Mouse (Mus musculus): ENCODE measurements around the gene Klf7. TPM values are rescaled to one million over a fixed set of nuclear protein-coding genes. Genes with fewer than 3 reads are reported as not detected.

The Klf7 gene
- polyA plus RNA-seq, 1 experiment from 2014 or later: 35.5 TPM

- H3K4me3 ChIP-seq (ENCODE audit: low read depth, low read length): no peak overlapping the region
- no peak for ATAC-seq (ENCODE audit: insufficient read depth, low FRiP score, low TSS enrichment)
- no peak overlapping the region for H3K9ac ChIP-seq (ENCODE audit: low read length)
- 84% methylated on average over 4 of the region's 4 CpGs for WGBS
- no peak overlapping the region for H3K4me2 ChIP-seq (ENCODE audit: low read depth)
- H3K27me3 ChIP-seq (ENCODE audit: control insufficient read depth, insufficient read depth, low read length): no peaks in the 10 kb centered on the region
- no peak for DNase-seq (ENCODE audit: low spot score)
- H3K4me1 ChIP-seq (ENCODE audit: control insufficient read depth, insufficient read depth, low read length): no peaks in the 10 kb centered on the region
- no peak overlapping the region for H3K27ac ChIP-seq (ENCODE audit: low read depth, low read length)
- no peaks in the 10 kb centered on the region for H3K36me3 ChIP-seq (ENCODE audit: control insufficient read depth, insufficient read depth, low read length)
- no peaks in the 10 kb centered on the region for H3K9me3 ChIP-seq (ENCODE audit: control insufficient read depth, low read length)
Observed at GRCm38 (mm10) chr1:64048567-64048966, 73.5 kb downstream of the Klf7 start.

- Histone ChIP-seq H3K4me2 (ENCODE audit: low read depth) (no peak overlapping the region), H3K36me3 (ENCODE audit: control insufficient read depth, insufficient read depth, low read length) (no peaks in the 10 kb centered on the region), H3K9ac (ENCODE audit: low read length) (no peak overlapping the region), H3K27ac (ENCODE audit: low read depth, low read length) (no peak overlapping the region), H3K4me1 (ENCODE audit: control insufficient read depth, insufficient read depth, low read length) (no peaks in the 10 kb centered on the region), H3K4me3 (ENCODE audit: low read depth, low read length) (no peak overlapping the region), H3K9me3 (ENCODE audit: control insufficient read depth, low read length) (no peaks in the 10 kb centered on the region), H3K27me3 (ENCODE audit: control insufficient read depth, insufficient read depth, low read length) (no peaks in the 10 kb centered on the region)
- ATAC-seq (ENCODE audit: insufficient read depth, low FRiP score, low TSS enrichment) (no peak), DNase-seq (ENCODE audit: low spot score) (no peak)
Observed at GRCm38 (mm10) chr1:64046802-64047156, 75.3 kb downstream of the Klf7 start.

GRCm38 (mm10) chr1:64046087-64046801 is 75.8 kb downstream of the Klf7 start:
- H3K27ac ChIP-seq (ENCODE audit: low read depth, low read length): no peak overlapping the region
- H3K4me2 ChIP-seq (ENCODE audit: low read depth): no peak overlapping the region
- no peak overlapping the region for H3K9ac ChIP-seq (ENCODE audit: low read length)
- no peaks in the 10 kb centered on the region for H3K36me3 ChIP-seq (ENCODE audit: control insufficient read depth, insufficient read depth, low read length)
- H3K27me3 ChIP-seq (ENCODE audit: control insufficient read depth, insufficient read depth, low read length): no peaks in the 10 kb centered on the region
- 83% methylated on average over 14 of the region's 14 CpGs for WGBS
- ATAC-seq (ENCODE audit: insufficient read depth, low FRiP score, low TSS enrichment): no peak
- DNase-seq (ENCODE audit: low spot score): no peak
- no peaks in the 10 kb centered on the region for H3K9me3 ChIP-seq (ENCODE audit: control insufficient read depth, low read length)
- H3K4me1 ChIP-seq (ENCODE audit: control insufficient read depth, insufficient read depth, low read length): no peaks in the 10 kb centered on the region
- H3K4me3 ChIP-seq (ENCODE audit: low read depth, low read length): no peak overlapping the region

- WGBS: 54% methylated on average over 2 of the region's 2 CpGs
- H3K27me3 ChIP-seq (ENCODE audit: control insufficient read depth, insufficient read depth, low read length): no peaks in the 10 kb centered on the region
- ATAC-seq (ENCODE audit: insufficient read depth, low FRiP score, low TSS enrichment): no peak
Observed at GRCm38 (mm10) chr1:64044577-64044976, 77.5 kb downstream of the Klf7 start.

GRCm38 (mm10) chr1:64040831-64041383 is 81.2 kb downstream of the Klf7 start:
- H3K9ac ChIP-seq (ENCODE audit: low read length): no peak overlapping the region
- 73% methylated on average over 5 of the region's 5 CpGs for WGBS
- no peak for DNase-seq (ENCODE audit: low spot score)
- no peak overlapping the region for H3K4me2 ChIP-seq (ENCODE audit: low read depth)
- H3K36me3 ChIP-seq (ENCODE audit: control insufficient read depth, insufficient read depth, low read length): no peaks in the 10 kb centered on the region; the same call in 1 of the 2 replicates
- no peaks in the 10 kb centered on the region for H3K9me3 ChIP-seq (ENCODE audit: control insufficient read depth, low read length)
- no peak for ATAC-seq (ENCODE audit: insufficient read depth, low FRiP score, low TSS enrichment)
- no peak overlapping the region for H3K27ac ChIP-seq (ENCODE audit: low read depth, low read length)
- H3K27me3 ChIP-seq (ENCODE audit: control insufficient read depth, insufficient read depth, low read length): no peaks in the 10 kb centered on the region
- H3K4me3 ChIP-seq (ENCODE audit: low read depth, low read length): no peak overlapping the region
- H3K4me1 ChIP-seq (ENCODE audit: control insufficient read depth, insufficient read depth, low read length): peaks cover 10% of the 10 kb centered on the region; the same call in 1 of the 2 replicates

More at GRCm38 (mm10) chr1:64044577-64044976, 77.5 kb downstream of the Klf7 start:
- DNase-seq (ENCODE audit: low spot score): no peak
- Histone ChIP-seq H3K9ac (ENCODE audit: low read length) (no peak overlapping the region), H3K9me3 (ENCODE audit: control insufficient read depth, low read length) (no peaks in the 10 kb centered on the region), H3K4me2 (ENCODE audit: low read depth) (no peak overlapping the region), H3K27ac (ENCODE audit: low read depth, low read length) (no peak overlapping the region), H3K4me3 (ENCODE audit: low read depth, low read length) (no peak overlapping the region), H3K36me3 (ENCODE audit: control insufficient read depth, insufficient read depth, low read length) (no peaks in the 10 kb centered on the region; the same call in 1 of the 2 replicates), H3K4me1 (ENCODE audit: control insufficient read depth, insufficient read depth, low read length) (no peaks in the 10 kb centered on the region)

GRCm38 (mm10) chr1:64040061-64040686 is 81.9 kb downstream of the Klf7 start:
- DNase-seq (ENCODE audit: low spot score) (no peak), ATAC-seq (ENCODE audit: insufficient read depth, low FRiP score, low TSS enrichment) (no peak)
- Histone ChIP-seq H3K4me2 (ENCODE audit: low read depth) (no peak overlapping the region), H3K9ac (ENCODE audit: low read length) (no peak overlapping the region), H3K27me3 (ENCODE audit: control insufficient read depth, insufficient read depth, low read length) (no peaks in the 10 kb centered on the region), H3K27ac (ENCODE audit: low read depth, low read length) (no peak overlapping the region), H3K4me3 (ENCODE audit: low read depth, low read length) (no peak overlapping the region), H3K36me3 (ENCODE audit: control insufficient read depth, insufficient read depth, low read length) (peaks cover under 1% of the 10 kb centered on the region; the same call in 1 of the 2 replicates), H3K4me1 (ENCODE audit: control insufficient read depth, insufficient read depth, low read length) (peaks cover 10% of the 10 kb centered on the region; the same call in 1 of the 2 replicates), H3K9me3 (ENCODE audit: control insufficient read depth, low read length) (no peaks in the 10 kb centered on the region)
- WGBS: 88% methylated on average over 10 of the region's 10 CpGs

- H3K9me3 ChIP-seq (ENCODE audit: control insufficient read depth, low read length): no peaks in the 10 kb centered on the region
- no peak for ATAC-seq (ENCODE audit: insufficient read depth, low FRiP score, low TSS enrichment)
- DNase-seq (ENCODE audit: low spot score): no peak
- H3K27me3 ChIP-seq (ENCODE audit: control insufficient read depth, insufficient read depth, low read length): no peaks in the 10 kb centered on the region
- peaks cover 2% of the 10 kb centered on the region; the same call in 1 of the 2 replicates for H3K36me3 ChIP-seq (ENCODE audit: control insufficient read depth, insufficient read depth, low read length)
- H3K4me3 ChIP-seq (ENCODE audit: low read depth, low read length): no peak overlapping the region
- 62% methylated on average over 5 of the region's 5 CpGs for WGBS
- H3K4me2 ChIP-seq (ENCODE audit: low read depth): no peak overlapping the region
- no peak overlapping the region for H3K27ac ChIP-seq (ENCODE audit: low read depth, low read length)
- no peak overlapping the region for H3K9ac ChIP-seq (ENCODE audit: low read length)
- H3K4me1 ChIP-seq (ENCODE audit: control insufficient read depth, insufficient read depth, low read length): peaks cover 10% of the 10 kb centered on the region; the same call in 1 of the 2 replicates
Observed at GRCm38 (mm10) chr1:64038343-64038742, 83.7 kb downstream of the Klf7 start.

- Histone ChIP-seq H3K9ac (ENCODE audit: low read length) (no peak overlapping the region), H3K27ac (ENCODE audit: low read depth, low read length) (no peak overlapping the region), H3K4me3 (ENCODE audit: low read depth, low read length) (no peak overlapping the region), H3K27me3 (ENCODE audit: control insufficient read depth, insufficient read depth, low read length) (no peaks in the 10 kb centered on the region), H3K9me3 (ENCODE audit: control insufficient read depth, low read length) (no peaks in the 10 kb centered on the region), H3K4me2 (ENCODE audit: low read depth) (no peak overlapping the region), H3K4me1 (ENCODE audit: control insufficient read depth, insufficient read depth, low read length) (peaks cover 10% of the 10 kb centered on the region; the same call in 1 of the 2 replicates), H3K36me3 (ENCODE audit: control insufficient read depth, insufficient read depth, low read length) (peaks cover 2% of the 10 kb centered on the region; the same call in 1 of the 2 replicates)
- ATAC-seq (ENCODE audit: insufficient read depth, low FRiP score, low TSS enrichment): no peak
- WGBS: 91% methylated on average over 6 of the region's 6 CpGs
- DNase-seq (ENCODE audit: low spot score): no peak
Observed at GRCm38 (mm10) chr1:64037800-64038199, 84.3 kb downstream of the Klf7 start.

All from neural tube, embryonic 11.5 days (tissue).